Mouse (Mus musculus) skeletal muscle tissue, postnatal 0 days (tissue): Measurements from ENCODE around the gene S100a7a. TPM values are rescaled to one million over a fixed set of nuclear protein-coding genes. Genes with fewer than 3 reads are reported as not detected.

Experiments used
- polyA plus RNA-seq: library from polyadenylated mRNA; unstranded; fragments of >200 nt; fragmentation: Nextera tagmentation; extraction: Ambion mirVana; gene quantifications from 2 replicates; pipeline ENCODE4 v1.2.1, GENCODE M21; 2015

Gene S100a7a
- not detected in 2 replicates for polyA plus RNA-seq

DNA sequence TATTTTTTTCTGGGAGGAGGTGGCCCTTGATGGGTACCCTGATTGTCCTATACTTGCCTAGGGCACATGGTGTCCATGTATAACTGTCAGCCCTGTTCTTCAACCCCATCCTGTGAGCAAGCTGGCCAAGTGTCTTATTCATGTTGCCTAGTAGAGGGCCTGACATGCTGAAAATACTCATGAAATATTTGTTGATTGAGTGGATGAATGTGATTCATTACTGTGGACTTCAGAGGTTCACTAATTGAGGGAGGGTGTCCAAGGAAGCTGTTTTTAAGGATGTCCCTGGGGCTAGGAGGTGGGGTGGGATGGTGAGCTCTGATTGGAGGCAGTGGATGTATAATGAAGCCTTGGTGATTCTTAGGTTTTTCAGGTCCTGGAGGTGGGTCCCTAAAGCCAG, at the start of gene S100a7a:
TSS of gene S100a7a (plus strand) at position 301 of the 400 bp plus-strand sequence.

DNA sequence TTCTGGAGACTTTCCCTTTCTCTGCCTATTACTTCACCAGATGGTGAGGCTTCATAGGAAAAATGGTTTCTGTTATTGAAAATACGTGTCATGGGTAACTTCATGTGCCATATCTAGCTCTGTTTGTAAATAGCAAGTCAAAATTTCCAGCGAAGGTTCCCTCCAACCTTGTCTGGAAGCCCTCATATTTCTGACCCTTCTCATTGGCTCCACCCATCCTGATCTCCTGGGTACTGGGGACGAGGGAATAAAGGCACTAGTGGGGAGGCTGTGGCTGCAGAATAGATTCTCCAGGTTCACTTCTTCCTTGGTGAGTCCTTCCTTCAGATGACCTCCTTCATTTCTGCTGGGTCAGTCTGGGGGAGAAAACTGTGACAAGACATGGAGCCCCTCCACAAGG, 45.6 kb upstream of the S100a7a start, which contains the start of gene S100a5:
TSS of gene S100a5 (plus strand) at position 301 of the 400 bp plus-strand sequence.

DNA sequence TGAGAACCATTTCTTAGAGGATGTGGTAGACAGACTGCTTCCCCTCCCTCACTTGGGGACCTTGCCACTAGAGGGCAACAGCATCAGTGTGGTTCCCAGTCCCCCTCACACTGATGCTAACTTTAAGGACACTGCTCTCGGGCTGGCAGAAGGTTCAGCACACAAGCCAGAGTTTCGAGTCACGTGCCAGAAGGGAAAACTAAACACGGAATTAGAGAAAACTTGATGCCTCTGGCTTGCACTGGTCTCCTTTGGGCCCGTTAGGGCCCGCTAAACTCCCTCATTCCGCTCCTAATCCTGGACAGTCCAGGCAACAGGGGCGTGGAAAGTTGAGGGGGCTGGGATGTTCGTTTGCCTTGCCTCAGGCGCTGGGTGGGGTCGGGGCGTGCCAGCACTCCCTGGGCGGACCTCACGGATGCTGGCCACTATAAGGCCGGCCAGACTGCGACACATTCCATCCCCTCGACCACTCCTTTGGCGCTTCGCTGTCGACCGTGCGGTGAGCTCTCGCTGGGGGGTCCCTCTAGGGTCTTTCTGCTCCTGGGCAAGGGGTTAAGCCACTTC, 41.0 kb upstream of the S100a7a start, which contains the start of gene S100a6:
TSS of gene S100a6 (plus strand) at position 155 of the 564 bp plus-strand sequence.

DNA sequence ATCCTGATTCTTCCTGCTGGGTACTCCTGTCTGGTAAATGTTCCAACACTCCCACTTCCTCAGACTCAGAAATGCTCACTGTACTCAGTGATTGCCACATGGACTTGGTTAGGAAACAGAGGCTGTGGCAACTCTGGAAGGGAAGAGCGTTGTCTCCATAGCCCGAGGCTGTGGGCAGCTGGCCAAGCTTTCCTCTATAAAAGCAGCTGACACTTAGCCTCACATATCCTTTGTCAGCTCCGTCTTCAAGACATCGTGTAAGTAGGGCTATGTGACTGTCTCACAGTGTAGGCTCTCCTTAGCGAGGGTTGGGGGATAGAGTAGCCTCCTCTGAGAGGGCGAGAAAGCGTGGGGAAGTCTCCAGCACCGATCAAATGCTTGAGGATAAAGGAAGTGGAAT, 15.0 kb downstream of the S100a7a start, which contains the start of gene S100a8:
TSS of gene S100a8 (plus strand) at position 133 of the 400 bp plus-strand sequence.

DNA sequence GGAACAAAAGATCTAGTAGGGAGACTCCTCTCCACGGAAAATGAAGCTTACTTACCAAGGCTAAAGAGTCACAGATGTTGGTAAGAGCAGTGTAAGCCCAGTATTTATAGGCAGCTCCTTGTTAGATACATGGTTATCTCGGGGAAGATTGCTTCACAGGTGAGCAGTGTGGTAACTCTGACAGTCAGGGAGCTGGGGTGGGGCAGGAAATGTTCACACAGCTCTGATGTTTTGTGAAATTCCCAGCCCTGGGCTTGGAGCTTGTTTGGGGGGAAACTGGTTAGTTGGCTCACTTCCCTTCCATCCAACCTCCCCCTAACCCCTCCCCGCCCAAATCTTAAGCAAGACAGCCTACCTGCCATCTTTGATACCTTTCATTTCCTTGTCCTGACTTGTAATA, 41.8 kb downstream of the S100a7a start, which contains the start of gene S100a9:
TSS of gene S100a9 (minus strand) at position 109 of the 400 bp plus-strand sequence.

Other genes with a start within 250 kb of the S100a7a start
- gene Ints3, start 220.4 kb upstream of the S100a7a start, polyA plus RNA-seq: 9.1 and 9.9 TPM in 2 replicates
- 7.6 and 8.8 TPM in 2 replicates for gene Npr1, start 188.2 kb upstream of the S100a7a start, polyA plus RNA-seq
- 58.2 and 62.9 TPM in 2 replicates for gene Ilf2, start 177.9 kb upstream of the S100a7a start, polyA plus RNA-seq
- 118 and 120 TPM in 2 replicates for gene Snapin, start 163.0 kb upstream of the S100a7a start, polyA plus RNA-seq
- gene Chtop, start 144.5 kb upstream of the S100a7a start, polyA plus RNA-seq: 66.7 and 74.5 TPM in 2 replicates
- gene S100a1, start 139.6 kb upstream of the S100a7a start, polyA plus RNA-seq: 49.4 and 84.8 TPM in 2 replicates
- 55.8 and 71.4 TPM in 2 replicates for gene S100a13, start 139.6 kb upstream of the S100a7a start, polyA plus RNA-seq
- 4.5 TPM in 1 of 2 replicates, not detected in the other for gene S100a14, start 127.2 kb upstream of the S100a7a start, polyA plus RNA-seq
- gene S100a16, start 116.8 kb upstream of the S100a7a start, polyA plus RNA-seq: 130 and 181 TPM in 2 replicates
- 1.2 TPM in 2 replicates for gene S100a3, start 93.4 kb upstream of the S100a7a start, polyA plus RNA-seq
- gene S100a2, start 63.8 kb upstream of the S100a7a start, polyA plus RNA-seq: not detected in 2 replicates
- not detected in 2 replicates for gene Gm42674, start 52.1 kb upstream of the S100a7a start, polyA plus RNA-seq
- 14.1 and 14.6 TPM in 2 replicates for gene S100a4, start 50.2 kb upstream of the S100a7a start, polyA plus RNA-seq
- not detected in 2 replicates for gene S100a5, start 45.5 kb upstream of the S100a7a start, polyA plus RNA-seq
- 205 and 259 TPM in 2 replicates for gene S100a6, start 41.1 kb upstream of the S100a7a start, polyA plus RNA-seq
- gene S100a8, start 15.0 kb downstream of the S100a7a start, polyA plus RNA-seq: 18.5 and 28.7 TPM in 2 replicates
- gene S100a9, start 41.7 kb downstream of the S100a7a start, polyA plus RNA-seq: 8.7 and 17.2 TPM in 2 replicates
- 0.15 TPM in 1 of 2 replicates, not detected in the other for gene Pglyrp4, start 72.9 kb downstream of the S100a7a start, polyA plus RNA-seq
- not detected in 2 replicates for gene Gm5849, start 123.9 kb downstream of the S100a7a start, polyA plus RNA-seq